Mouse (Mus musculus) CH12.LX (cell line): Measurements from ENCODE around the gene Ttc39b. TPM values are rescaled to one million over a fixed set of nuclear protein-coding genes. Genes with fewer than 3 reads are reported as not detected.

ENCODE experiments used
- DNase-seq: peaks from one replicate; pipeline ENCODE4 v3.0.0-alpha.2; 2013; ENCODE audit errors: extremely low read depth
- H3K27ac ChIP-seq: 2 replicates; pipeline ENCODE4 v1.5.1; 2012; ENCODE audit warnings: low read depth, mild to moderate bottlenecking, control low read depth, moderate library complexity; ENCODE audit not compliant: insufficient read depth
- H3K27me3 ChIP-seq: replicated peaks from 2 replicates; pipeline ENCODE3; 2012; ENCODE audit warnings: inconsistent platforms
- H3K36me3 ChIP-seq, 2 experiments: replicated peaks in 1 of 2; 2 replicates each; pipeline versions ENCODE3 to v1.6.1; 2012; ENCODE audit warnings: inconsistent platforms in 1 of 2, low read length in 1 of 2, mild to moderate bottlenecking in 1 of 2, mixed read lengths in 1 of 2, moderate library complexity in 1 of 2; ENCODE audit not compliant: control insufficient read depth in 1 of 2, insufficient read depth in 1 of 2
- H3K4me1 ChIP-seq, 2 experiments: 2 replicates each; pipeline ENCODE4 v1.6.1; 2012; ENCODE audit warnings: inconsistent platforms in 1 of 2, moderate library complexity in 1 of 2; ENCODE audit not compliant: insufficient read depth in 2 of 2, control insufficient read depth in 1 of 2
- H3K4me2 ChIP-seq: 2 replicates; pipeline ENCODE4 v1.6.1; 2012; ENCODE audit warnings: low read depth, mild to moderate bottlenecking, control low read depth; ENCODE audit not compliant: poor library complexity, insufficient read depth, severe bottlenecking
- H3K4me3 ChIP-seq, 3 experiments: fragments of 150-350 bp in 1 of 3; sonication (generic) in 1 of 3; replicated peaks in 1 of 3; 2 replicates each; pipeline versions ENCODE3 to v1.5.1; 2011 to 2012; ENCODE audit warnings: low read depth in 2 of 3, low read length in 2 of 3, mild to moderate bottlenecking in 2 of 3, moderate library complexity in 2 of 3, control low read depth in 1 of 3, improper control_type of control experiment in 1 of 3, inconsistent platforms in 1 of 3, mixed read lengths in 1 of 3; ENCODE audit not compliant: poor library complexity in 1 of 3
- H3K79me2 ChIP-seq: replicated peaks from 2 replicates; pipeline ENCODE4 v1.6.1; 2012; ENCODE audit warnings: mild to moderate bottlenecking, moderate library complexity; ENCODE audit not compliant: control insufficient read depth, poor library complexity, insufficient read depth, severe bottlenecking; ENCODE audit errors: extremely low read depth
- H3K9ac ChIP-seq: 2 replicates; pipeline ENCODE4 v1.6.1; 2012; ENCODE audit warnings: low read depth, mild to moderate bottlenecking, control low read depth, moderate library complexity; ENCODE audit not compliant: insufficient read depth
- H3K9me3 ChIP-seq: replicated peaks from 2 replicates; pipeline ENCODE3; 2012; ENCODE audit warnings: low read length, inconsistent platforms, mixed read lengths
- CHD2 ChIP-seq: IDR thresholded peaks from 2 replicates; pipeline ENCODE4 v1.6.1; 2011; ENCODE audit warnings: low read length, improper control_type of control experiment
- CTCF ChIP-seq, 2 experiments: IDR thresholded peaks in 1 of 2; conservative IDR thresholded peaks in 1 of 2; 2 replicates each; pipeline ENCODE4 v1.5.1; 2011 to 2012; ENCODE audit warnings: low read depth in 2 of 2, low read length in 2 of 2, improper control_type of control experiment in 1 of 2, inconsistent platforms in 1 of 2, mild to moderate bottlenecking in 1 of 2, moderate library complexity in 1 of 2
- ELF1 ChIP-seq: IDR thresholded peaks from 2 replicates; pipeline ENCODE4 v1.6.1; 2014; ENCODE audit warnings: low read depth, mild to moderate bottlenecking, inconsistent platforms, low read length, improper control_type of control experiment
- HCFC1 ChIP-seq: IDR thresholded peaks from 2 replicates; pipeline ENCODE4 v1.6.1; 2012; ENCODE audit warnings: low read depth, mild to moderate bottlenecking, inconsistent platforms, low read length, improper control_type of control experiment
- JUN ChIP-seq: IDR thresholded peaks from 2 replicates; pipeline ENCODE4 v1.6.1; 2011; ENCODE audit warnings: low read depth, mild to moderate bottlenecking, low read length, improper control_type of control experiment, moderate library complexity; ENCODE audit not compliant: insufficient read depth
- JUND ChIP-seq: conservative IDR thresholded peaks from 2 replicates; pipeline ENCODE4 v1.6.1; 2011; ENCODE audit warnings: low read depth, low read length, improper control_type of control experiment
- KAT2A ChIP-seq: IDR thresholded peaks from 2 replicates; pipeline ENCODE4 v1.6.1; 2012; ENCODE audit warnings: low read length, improper control_type of control experiment, inconsistent platforms; ENCODE audit not compliant: insufficient replicate concordance
- MAFK ChIP-seq: IDR thresholded peaks from 2 replicates; pipeline ENCODE4 v1.6.1; 2011; ENCODE audit warnings: low read length, improper control_type of control experiment; ENCODE audit not compliant: insufficient replicate concordance
- MAX ChIP-seq: IDR thresholded peaks from 2 replicates; pipeline ENCODE4 v1.6.1; 2011; ENCODE audit warnings: low read length, improper control_type of control experiment
- MYC ChIP-seq: IDR thresholded peaks from 2 replicates; pipeline ENCODE4 v1.6.1; 2011; ENCODE audit warnings: low read depth, mild to moderate bottlenecking, improper control_type of control experiment, low read length
- PAX5 ChIP-seq: IDR thresholded peaks from 2 replicates; pipeline ENCODE4 v1.6.1; 2012; ENCODE audit warnings: low read length, inconsistent platforms, mixed read lengths
- POLR2A ChIP-seq: IDR thresholded peaks from 2 replicates; pipeline ENCODE4 v1.6.1; 2011; ENCODE audit warnings: low read depth, mild to moderate bottlenecking, improper control_type of control experiment, low read length
- RAD21 ChIP-seq: IDR thresholded peaks from 2 replicates; pipeline ENCODE4 v1.6.1; 2011; ENCODE audit warnings: low read depth, mild to moderate bottlenecking, low read length, improper control_type of control experiment, moderate library complexity
- RCOR1 ChIP-seq: conservative IDR thresholded peaks from 2 replicates; pipeline ENCODE4 v1.6.1; 2012; ENCODE audit warnings: low read depth, mild to moderate bottlenecking, inconsistent platforms, low read length, improper control_type of control experiment
- SIN3A ChIP-seq: IDR thresholded peaks from 2 replicates; pipeline ENCODE4 v1.6.1; 2012; ENCODE audit warnings: low read length, improper control_type of control experiment, inconsistent platforms
- SMC3 ChIP-seq: IDR thresholded peaks from 2 replicates; pipeline ENCODE4 v1.6.1; 2011; ENCODE audit warnings: low read depth, low read length, improper control_type of control experiment
- TCF12 ChIP-seq: IDR thresholded peaks from 2 replicates; pipeline ENCODE4 v1.6.1; 2014; ENCODE audit warnings: low read depth, mild to moderate bottlenecking, inconsistent platforms, low read length, improper control_type of control experiment
- USF2 ChIP-seq: conservative IDR thresholded peaks from 2 replicates; pipeline ENCODE4 v1.6.1; 2011; ENCODE audit warnings: low read depth, low read length, improper control_type of control experiment
- ZC3H11A ChIP-seq: IDR thresholded peaks from 2 replicates; pipeline ENCODE4 v1.6.1; 2012; ENCODE audit warnings: low read depth, mild to moderate bottlenecking, inconsistent platforms, low read length, improper control_type of control experiment
- ZMIZ1 ChIP-seq: IDR thresholded peaks from 2 replicates; pipeline ENCODE4 v1.6.1; 2012; ENCODE audit warnings: low read depth, mild to moderate bottlenecking, inconsistent platforms, low read length, improper control_type of control experiment
- dilution Hi-C: fragments of 300-500 bp; cut with MboI; formaldehyde crosslinking; loops from 2 replicates; pipeline ENCODE4 v1.14.3; 2020; ENCODE audit warnings: low sequenced_read_pairs; ENCODE audit not compliant: extremely low pct_unique_long_range_greater_than_20kb, extremely low pct_ligation_motif_present
- in situ Hi-C: fragments of 300-500 bp; cut with MboI; formaldehyde crosslinking; loops from 3 replicates; pipeline ENCODE4 v1.14.3; 2019; ENCODE audit warnings: low sequenced_read_pairs, low pct_ligation_motif_present, low pct_unique_long_range_greater_than_20kb, mixed read lengths
- polyA plus RNA-seq: library from polyadenylated mRNA; unstranded; fragments of >175 nt; gene quantifications from 2 replicates; pipeline ENCODE4 v1.2.1, GENCODE M21; 2012; ENCODE audit warnings: low read depth; ENCODE audit not compliant: insufficient read length
- total RNA-seq, 2 experiments: library from RNA; depleted of rRNA; stranded (reverse); fragments of 300-350 nt in 1 of 2; fragments of >200 nt in 1 of 2; gene quantifications; 2 replicates each; pipeline ENCODE4 v1.2.3; 2012 to 2014

The Ttc39b gene
- total and polyA plus RNA-seq, 3 experiments, result 12.6 to 16.7 (median 15.7) TPM

DNA sequence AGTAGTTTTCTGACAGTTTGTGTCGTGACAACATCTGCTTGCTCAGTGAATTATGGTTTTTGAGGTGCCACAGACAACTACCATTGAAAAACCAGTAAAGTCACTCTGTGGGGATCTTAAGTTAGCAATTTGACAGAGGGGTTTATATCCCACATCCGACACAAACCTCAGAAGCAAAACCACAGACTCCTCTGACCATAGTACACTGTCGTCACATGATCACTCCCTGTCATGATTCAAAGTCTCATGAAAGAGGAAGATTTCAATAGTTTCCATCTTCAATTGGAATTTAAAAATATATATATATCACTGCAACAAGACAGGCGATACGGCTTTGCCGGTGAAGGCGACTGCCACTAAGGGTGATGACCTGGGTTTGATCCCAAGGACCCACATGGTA, 89.9 kb downstream of the Ttc39b start:
- no peak overlapping the region for H3K9ac ChIP-seq
- TF ChIP-seq CTCF (conservative IDR thresholded peaks at IDR 0.05 in 1 of 2, IDR thresholded peaks at IDR 0.05 in 1 of 2; ENCODE audit: low read depth in 2 of 2, low read length in 2 of 2), result no peak
- TF ChIP-seq SIN3A, result no peak
- TF ChIP-seq MYC, result no peak
- no peak for TF ChIP-seq MAX
- no peak for TF ChIP-seq MAFK
- TF ChIP-seq ELF1, result no peak
- TF ChIP-seq JUN, result no peak
- TF ChIP-seq USF2, result no peak
- no peak for TF ChIP-seq SMC3
- TF ChIP-seq TCF12, result no peak
- TF ChIP-seq PAX5, result no peak
- no peak for TF ChIP-seq ZMIZ1
- no peak for TF ChIP-seq CHD2
- TF ChIP-seq KAT2A, result no peak
- TF ChIP-seq RCOR1, result no peak
- TF ChIP-seq POLR2A, result no peak
- dilution Hi-C loops (no loop called here), in situ Hi-C loops (no loop called here)
- no peak overlapping the region for H3K27ac ChIP-seq
- H3K4me1 ChIP-seq, result no peaks in the 10 kb centered on the region
- H3K79me2 ChIP-seq, result no peaks in the 10 kb centered on the region
- H3K4me3 ChIP-seq, result no peak overlapping the region
- H3K4me2 ChIP-seq, result no peak overlapping the region
- DNase-seq, result no peak
- H3K36me3 ChIP-seq, result peaks cover 39 to 67% of the 10 kb centered on the region in 2 experiments
- no peaks in the 10 kb centered on the region for H3K9me3 ChIP-seq
- no peaks in the 10 kb centered on the region for H3K27me3 ChIP-seq

DNA sequence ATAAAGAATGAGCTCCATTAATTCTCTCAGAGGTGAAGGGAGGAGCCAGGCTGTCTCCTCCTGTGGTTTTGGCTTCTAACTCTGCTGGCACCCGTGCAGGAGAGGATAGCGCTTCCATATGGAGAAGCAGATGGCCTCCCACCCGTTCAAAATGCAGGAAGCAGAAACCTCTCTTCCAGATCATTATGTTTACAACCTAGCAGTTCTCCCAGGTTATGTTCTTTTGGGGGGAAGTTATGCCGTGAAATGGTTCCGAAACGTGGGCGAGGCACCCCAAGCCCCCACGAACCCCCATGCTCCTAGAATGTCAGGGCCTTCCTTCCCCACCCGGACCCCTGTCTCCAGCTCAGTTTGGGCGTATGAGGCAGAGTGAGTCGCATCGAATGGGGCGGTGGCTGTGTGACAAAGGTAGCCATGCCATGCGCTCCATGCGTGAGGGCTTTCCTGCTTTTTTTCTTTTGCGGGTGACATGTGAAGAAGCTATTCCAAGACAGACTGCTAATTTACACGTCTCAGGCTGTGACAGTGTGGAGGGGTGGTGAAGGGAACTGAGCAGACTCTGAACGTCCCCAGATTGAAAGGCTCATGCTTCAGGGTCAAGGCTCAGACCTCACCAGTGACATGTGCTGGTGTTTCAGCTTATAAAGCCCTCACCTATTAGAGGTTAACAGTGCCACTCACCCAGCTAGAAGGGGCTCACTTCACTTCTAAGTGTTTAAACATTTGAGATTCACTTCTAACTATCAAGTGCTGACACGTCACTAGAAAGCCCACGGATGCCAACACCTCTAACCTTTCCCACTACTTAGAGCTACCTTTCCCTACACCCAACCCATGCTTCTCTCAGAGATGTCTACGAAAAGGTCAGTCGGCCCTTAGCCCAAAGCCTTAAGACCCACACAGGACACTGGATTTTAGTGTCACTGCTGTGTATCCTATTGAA, 90.6 kb downstream of the Ttc39b start:
- H3K79me2 ChIP-seq, result no peaks in the 10 kb centered on the region
- no peak overlapping the region for H3K27ac ChIP-seq
- no peaks in the 10 kb centered on the region for H3K4me1 ChIP-seq
- in situ Hi-C loops, result no loop called here
- H3K27me3 ChIP-seq, result no peaks in the 10 kb centered on the region
- H3K4me2 ChIP-seq, result no peak overlapping the region
- H3K4me3 ChIP-seq, result no peak overlapping the region
- no peak overlapping the region for H3K9ac ChIP-seq
- TF ChIP-seq USF2 (no peak), RAD21 (no peak), CTCF (conservative IDR thresholded peaks at IDR 0.05 in 1 of 2, IDR thresholded peaks at IDR 0.05 in 1 of 2; ENCODE audit: low read depth in 2 of 2, low read length in 2 of 2) (no peak), HCFC1 (no peak), ZC3H11A (no peak), JUND (no peak), POLR2A (no peak)
- peaks cover 44 to 73% of the 10 kb centered on the region in 2 experiments for H3K36me3 ChIP-seq
- dilution Hi-C loops, result no loop called here
- H3K9me3 ChIP-seq, result no peaks in the 10 kb centered on the region
- no peak for DNase-seq
